Mouse (Mus musculus): ENCODE measurements around the gene Zfp593.

Zfp593 gene

GRCm38 (mm10) chr4:134256407-134257197 lies 11.2 kb upstream of the Zfp593 start:
- DNase-seq (ENCODE audit: low spot score): no peak

GRCm38 (mm10) chr4:134255854-134256253 lies 10.5 kb upstream of the Zfp593 start:
- DNase-seq (ENCODE audit: low spot score): no peak

GRCm38 (mm10) chr4:134254835-134255234 lies 9.4 kb upstream of the Zfp593 start:
- DNase-seq (ENCODE audit: low spot score): no peak

- no peak for DNase-seq (ENCODE audit: low spot score)
These were observed 8.4 kb upstream of the Zfp593 start, which contains the start of gene Grrp1 for GRCm38 (mm10) chr4:134253722-134254324. Grrp1 (minus strand) TSS chr4:134254106.

GRCm38 (mm10) chr4:134252911-134253721 lies 7.7 kb upstream of the Zfp593 start:
- DNase-seq (ENCODE audit: low spot score): no peak

GRCm38 (mm10) chr4:134252131-134252910 lies 6.9 kb upstream of the Zfp593 start:
- DNase-seq (ENCODE audit: low spot score): no peak

GRCm38 (mm10) chr4:134251241-134252130 lies 6.1 kb upstream of the Zfp593 start:
- DNase-seq (ENCODE audit: low spot score): no peak

- no peak for DNase-seq (ENCODE audit: low spot score)
These were observed 5.5 kb upstream of the Zfp593 start for GRCm38 (mm10) chr4:134250930-134251240.

- no peak for DNase-seq (ENCODE audit: low spot score)
These were observed 4.9 kb upstream of the Zfp593 start for GRCm38 (mm10) chr4:134250116-134250929.

- peak; percentile 57 for DNase-seq (ENCODE audit: low spot score)
These were observed 4.3 kb upstream of the Zfp593 start for GRCm38 (mm10) chr4:134249651-134250050.

GRCm38 (mm10) chr4:134246719-134247258 lies 1.4 kb upstream of the Zfp593 start, which contains the start of gene Gm30191:
Gm30191 (plus strand) TSS chr4:134246935.
- no peak for DNase-seq (ENCODE audit: low spot score)

GRCm38 (mm10) chr4:134246256-134246655 lies 864 bp upstream of the Zfp593 start:
- DNase-seq (ENCODE audit: low spot score): no peak

- no peak for DNase-seq (ENCODE audit: low spot score)
These were observed 1.7 kb downstream of the Zfp593 start, which contains the start of gene E130218I03Rik for GRCm38 (mm10) chr4:134243516-134244250. E130218I03Rik (plus strand) TSS chr4:134243662.

GRCm38 (mm10) chr4:134238686-134239085 lies 6.7 kb downstream of the Zfp593 start:
- no peak for DNase-seq (ENCODE audit: low spot score)

- DNase-seq (ENCODE audit: low spot score): peak; percentile 62
These were observed 7.1 kb downstream of the Zfp593 start, which contains the start of gene Cnksr1 for GRCm38 (mm10) chr4:134238279-134238651. Cnksr1 (minus strand) TSS chr4:134238399.

GRCm38 (mm10) chr4:134237582-134238278 lies 7.7 kb downstream of the Zfp593 start:
- no peak for DNase-seq (ENCODE audit: low spot score)

GRCm38 (mm10) chr4:134234876-134235275 lies 10.5 kb downstream of the Zfp593 start:
- DNase-seq (ENCODE audit: low spot score): no peak

GRCm38 (mm10) chr4:134230431-134230830 lies 15.0 kb downstream of the Zfp593 start:
- DNase-seq (ENCODE audit: low spot score): no peak

Measured in ovary, postnatal 10 days (tissue).